Comparison of ENCODE assay signal across 10 mouse cellular contexts in the genomic region with DNA sequence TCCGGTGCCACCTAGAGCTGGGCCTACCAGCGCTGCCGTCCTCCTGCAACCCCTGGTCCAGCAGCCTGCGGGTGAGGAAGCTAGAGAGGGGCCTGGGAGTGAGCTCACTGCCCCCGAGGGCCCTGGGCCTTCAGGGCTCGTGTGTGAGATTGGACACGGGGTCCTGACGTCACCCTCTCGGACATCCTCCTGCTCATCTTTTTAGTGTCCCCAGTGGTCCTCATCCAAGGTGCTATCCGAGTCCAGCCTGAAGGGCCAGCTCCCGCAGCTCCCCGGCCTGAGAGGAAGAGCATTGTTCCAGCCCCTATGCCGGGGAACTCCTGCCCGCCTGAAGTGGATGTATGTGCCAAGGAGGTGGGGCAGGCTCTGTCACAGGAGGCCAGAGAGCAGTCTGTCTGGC. TPM values are rescaled to one million over a fixed set of nuclear protein-coding genes. Genes with fewer than 3 reads are reported as not detected.
"Had no signal": no experiment of that assay in that cellular context is flagged by ENCODE, and none has a peak within 500 bp of the region (broad histone marks: within the 10 kb centered on the region; RNA-seq: fewer than 3 reads in every experiment).

No protein-coding gene starts in this region.

- H3K4me3 ChIP-seq: left cerebral cortex, adult 2 months; limb, embryonic 15.5 days; liver, embryonic 12.5 days; midbrain, embryonic 12.5 days; neural tube, embryonic 13.5 days; stomach, embryonic 15.5 days had no signal

- H3K9ac ChIP-seq: limb, embryonic 15.5 days; liver, embryonic 12.5 days; lung, embryonic 14.5 days; midbrain, embryonic 12.5 days; neural tube, embryonic 13.5 days; stomach, embryonic 15.5 days had no signal

- H3K9me3 ChIP-seq: limb, embryonic 15.5 days; liver, embryonic 12.5 days; midbrain, embryonic 12.5 days; neural tube, embryonic 13.5 days; stomach, embryonic 15.5 days had no signal

- ATAC-seq: liver, embryonic 12.5 days; midbrain, embryonic 16.5 days had no signal

- H3K27me3 ChIP-seq: limb, embryonic 15.5 days; liver, embryonic 12.5 days; midbrain, embryonic 12.5 days; neural tube, embryonic 13.5 days; stomach, embryonic 15.5 days had no signal

- H3K4me2 ChIP-seq: limb, embryonic 15.5 days; liver, embryonic 12.5 days; lung, embryonic 14.5 days; midbrain, embryonic 12.5 days; neural tube, embryonic 13.5 days; stomach, embryonic 15.5 days had no signal

- H3K27ac ChIP-seq: limb, embryonic 15.5 days; liver, embryonic 12.5 days; midbrain, embryonic 12.5 days; neural tube, embryonic 13.5 days; stomach, embryonic 15.5 days had no signal

RNA-seq across cellular contexts. Expression of gene Tnxb, which starts 19.6 kb away (rescaled TPM):
- polyA plus RNA-seq: limb, embryonic 11.5 days had no signal

RNA-seq across cellular contexts. Expression of gene Prrt1, which starts 21.4 kb away (rescaled TPM):
- polyA plus RNA-seq: liver, embryonic 12.5 days; liver, embryonic 16.5 days had no signal
